Comparison of ENCODE assay signal across 35 mouse cellular contexts in genomic region chr10:21135297-21135696, GRCm38 (mm10). TPM values are rescaled to one million over a fixed set of nuclear protein-coding genes. Genes with fewer than 3 reads are reported as not detected.
"Had no signal": no experiment of that assay in that cellular context is flagged by ENCODE, and none has a peak within 500 bp of the region (broad histone marks: within the 10 kb centered on the region; RNA-seq: fewer than 3 reads in every experiment).

No protein-coding gene starts in this region.

- H3K27me3 ChIP-seq: heart, embryonic 12.5 days; heart, embryonic 13.5 days; heart, embryonic 15.5 days; hindbrain, embryonic 12.5 days; hindbrain, embryonic 13.5 days; hindbrain, embryonic 15.5 days; intestine, embryonic 15.5 days; kidney, embryonic 15.5 days had no signal

- H3K9me3 ChIP-seq: heart, embryonic 10.5 days; heart, embryonic 12.5 days; heart, embryonic 13.5 days; heart, embryonic 15.5 days; hindbrain, embryonic 13.5 days; hindbrain, embryonic 15.5 days; intestine, embryonic 15.5 days; kidney, embryonic 15.5 days had no signal

- H3K9ac ChIP-seq: heart, embryonic 12.5 days; heart, embryonic 13.5 days; heart, embryonic 15.5 days; hindbrain, embryonic 12.5 days; hindbrain, embryonic 13.5 days; hindbrain, embryonic 14.5 days; hindbrain, embryonic 15.5 days; intestine, embryonic 15.5 days; kidney, embryonic 15.5 days had no signal

- H3K4me3 ChIP-seq: heart, embryonic 10.5 days; heart, embryonic 12.5 days; heart, embryonic 13.5 days; heart, embryonic 15.5 days; hindbrain, embryonic 10.5 days; hindbrain, embryonic 12.5 days; hindbrain, embryonic 13.5 days; hindbrain, embryonic 15.5 days; intestine, embryonic 15.5 days; kidney, embryonic 15.5 days; layer of hippocampus, adult 2 months had no signal

- H3K36me3 ChIP-seq: heart, embryonic 15.5 days; intestine, embryonic 15.5 days had no signal

- H3K4me1 ChIP-seq: heart, embryonic 10.5 days; heart, embryonic 12.5 days; heart, embryonic 13.5 days; heart, embryonic 15.5 days; hindbrain, embryonic 10.5 days; hindbrain, embryonic 12.5 days; hindbrain, embryonic 13.5 days; hindbrain, embryonic 15.5 days; kidney, embryonic 15.5 days had no signal

- ATAC-seq: hindbrain, embryonic 16.5 days; hindbrain, postnatal 0 days; inflammation-experienced regulatory T-cells, adult 6 months; intestine, embryonic 15.5 days; intestine, embryonic 16.5 days; intestine, postnatal 0 days had no signal

- H3K4me2 ChIP-seq: heart, embryonic 11.5 days; heart, embryonic 12.5 days; heart, embryonic 13.5 days; heart, embryonic 15.5 days; hindbrain, embryonic 12.5 days; hindbrain, embryonic 13.5 days; hindbrain, embryonic 14.5 days; hindbrain, embryonic 15.5 days; intestine, embryonic 15.5 days; kidney, embryonic 15.5 days had no signal

- DNase-seq: heart, postnatal 10 days; heart, postnatal 14 days; heart, postnatal 36 days; heart, postnatal 4 days; kidney, adult 11 months; kidney, adult 18-20 months; kidney, adult 2 months; kidney, adult 8-10 months; kidney, adult 9 months; kidney, postnatal 10 days; kidney, postnatal 14 days; kidney, postnatal 25 days; kidney, postnatal 36 days; kidney, postnatal 4 days; layer of hippocampus, adult 9-11 months; layer of hippocampus, postnatal 36 days had no signal

- H3K27ac ChIP-seq: heart, embryonic 10.5 days; heart, embryonic 13.5 days; heart, embryonic 15.5 days; hindbrain, embryonic 10.5 days; hindbrain, embryonic 12.5 days; hindbrain, embryonic 13.5 days; hindbrain, embryonic 14.5 days; hindbrain, embryonic 15.5 days; hindbrain, postnatal 0 days; intestine, embryonic 15.5 days; kidney, embryonic 15.5 days; kidney, postnatal 0 days; layer of hippocampus, adult 2 months had no signal

RNA-seq across cellular contexts. Expression of gene Myb, which starts 25.5 kb away (rescaled TPM):
- total RNA-seq: heart, postnatal 36 days had no signal
